Mouse (Mus musculus) bone marrow, adult 2 months (tissue): ENCODE data around the gene Defb21. TPM values are rescaled to one million over a fixed set of nuclear protein-coding genes. Genes with fewer than 3 reads are reported as not detected.
A peak's percentile ranks its signal among the peaks of the same experiment; 100 is the strongest.

ENCODE experiments used
- H3K27ac ChIP-seq: fragments of 200-500 bp; 2 replicates; pipeline ENCODE4 v1.5.1; 2012; ENCODE audit warnings: low read depth, mild to moderate bottlenecking, control low read depth, inconsistent platforms, low read length; ENCODE audit not compliant: control insufficient read depth, poor library complexity, insufficient read depth
- H3K4me1 ChIP-seq: fragments of 200-500 bp; 2 replicates; pipeline ENCODE4 v1.6.1; 2011; ENCODE audit warnings: low read length; ENCODE audit not compliant: control insufficient read depth, insufficient read depth
- H3K4me3 ChIP-seq: fragments of 200-500 bp; replicated peaks from 2 replicates; pipeline ENCODE3; 2011; ENCODE audit warnings: mild to moderate bottlenecking, low read depth, low read length, control low read depth; ENCODE audit not compliant: control insufficient read depth
- CTCF ChIP-seq: fragments of 200-500 bp; IDR thresholded peaks from 2 replicates; pipeline ENCODE4 v1.5.1; 2011; ENCODE audit warnings: low read length, control low read depth; ENCODE audit not compliant: control insufficient read depth, insufficient read depth
- POLR2A ChIP-seq: fragments of 200-500 bp; IDR thresholded peaks from 2 replicates; pipeline ENCODE4 v1.6.1; 2011; ENCODE audit warnings: low read depth, mild to moderate bottlenecking, control low read depth, low read length, borderline replicate concordance; ENCODE audit not compliant: control insufficient read depth
- WGBS: fragments of 180-500 bp; shearing (Covaris S2); methylation state at CpG from one replicate; pipeline ENCODE4 v1.1.7; 2018; 5-methylcytosine and 5-hydroxymethylcytosine counted together
- polyA plus RNA-seq: library from polyadenylated mRNA; stranded (reverse); fragments of >200 nt; gene quantifications from 2 replicates; pipeline ENCODE4 v1.2.4, GENCODE M21; 2011; ENCODE audit warnings: low replicate concordance; ENCODE audit not compliant: missing spikeins, insufficient read depth, insufficient read length

The Defb21 gene
- polyA plus RNA-seq, 1 experiment, result not detected

DNA sequence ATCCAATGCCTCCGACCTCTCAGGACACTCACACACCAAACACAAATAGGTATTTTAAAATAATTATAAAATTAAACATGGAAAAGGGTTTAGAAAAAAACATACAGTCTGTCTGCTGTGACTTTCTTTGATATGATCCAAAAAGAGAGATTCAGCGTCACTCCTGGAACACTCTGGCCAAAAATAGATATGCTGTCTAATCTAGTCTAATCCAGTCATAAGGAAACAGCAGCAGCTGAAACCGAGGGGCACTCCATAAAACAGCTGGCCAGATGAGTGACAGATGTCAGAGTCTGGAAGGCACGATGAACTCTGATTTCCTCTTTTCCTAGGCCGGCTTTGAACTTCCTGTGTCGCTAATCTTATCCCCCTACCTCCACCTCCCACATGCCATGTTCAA lies 43.9 kb downstream of the Defb21 start:
- Histone ChIP-seq H3K4me1 (no peaks in the 10 kb centered on the region; the same call in 1 of the 2 replicates), H3K4me3 (no peak overlapping the region), H3K27ac (no peak overlapping the region)
- no peak for TF ChIP-seq POLR2A
- TF ChIP-seq CTCF, result no peak
- WGBS, result 30% methylated on average over 6 of the region's 6 CpGs

DNA sequence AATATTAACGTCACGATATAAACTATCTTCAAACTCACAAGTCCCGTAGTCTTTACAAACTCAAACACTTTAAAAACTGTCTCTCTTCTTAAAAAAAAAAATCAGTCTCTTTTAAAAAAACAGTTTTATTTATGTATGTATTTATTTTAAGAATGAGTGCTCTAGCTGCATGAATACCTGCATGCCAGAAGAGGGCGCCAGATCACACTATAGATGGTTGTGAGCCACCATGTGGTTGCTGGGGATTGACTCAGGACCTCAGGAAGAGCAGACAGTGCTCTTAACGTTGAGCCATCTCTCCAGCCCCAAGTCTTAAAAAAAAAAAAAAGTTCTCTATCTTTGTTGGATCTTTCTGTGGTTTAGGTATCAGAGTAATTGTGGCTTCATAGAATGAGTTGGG lies 44.8 kb downstream of the Defb21 start:
- TF ChIP-seq CTCF, result peak; percentile 42; the same call in 1 of the 2 replicates
- no peak for TF ChIP-seq POLR2A

DNA sequence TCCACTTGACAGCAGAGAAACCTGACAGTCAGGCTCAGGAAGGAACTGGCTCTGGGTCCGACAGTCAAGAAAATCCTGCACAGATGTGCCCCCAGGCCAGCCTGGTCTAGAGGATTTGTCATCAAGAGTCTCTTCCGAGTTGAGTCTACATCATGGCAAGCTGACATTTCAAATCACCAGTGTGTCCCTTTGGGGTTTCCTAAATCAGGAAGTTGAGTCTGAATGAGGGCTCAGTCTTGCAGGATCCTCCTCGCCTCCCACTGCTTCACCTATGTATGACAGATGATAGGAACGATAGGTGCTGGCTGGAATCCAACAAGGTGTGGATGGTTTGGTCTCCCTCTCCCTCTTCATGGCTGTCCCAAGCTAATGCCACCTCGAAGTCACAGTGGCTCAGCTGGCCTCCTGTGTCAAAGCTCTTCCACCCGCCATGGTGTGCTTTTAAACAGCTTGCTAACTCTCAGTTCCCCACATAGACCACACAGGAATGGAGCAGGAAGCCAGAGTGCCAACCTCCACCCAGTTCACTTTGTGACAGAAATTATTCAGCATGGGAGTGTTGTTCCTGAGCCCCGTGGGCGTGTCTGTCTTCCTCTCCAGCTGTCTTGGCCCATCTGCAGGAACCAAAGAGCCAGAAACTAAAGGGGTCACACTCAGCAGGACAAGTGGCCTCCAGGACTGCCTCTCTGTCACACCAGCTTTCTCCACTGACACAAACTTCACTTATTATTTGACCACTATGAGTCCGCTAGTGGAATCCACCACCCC lies 48.0 kb downstream of the Defb21 start:
- 11% methylated on average over 9 of the region's 9 CpGs for WGBS
- Histone ChIP-seq H3K27ac (peak overlapping the region; percentile 67), H3K4me3 (no peak overlapping the region), H3K4me1 (no peaks in the 10 kb centered on the region; the same call in 1 of the 2 replicates)
- no peak for TF ChIP-seq POLR2A

More for the DNA sequence above, 44.8 kb downstream of the Defb21 start:
- H3K4me3 ChIP-seq, result no peak overlapping the region
- 65% methylated on average over 5 of the region's 5 CpGs for whole genome bisulfite sequencing
- no peak overlapping the region for H3K27ac ChIP-seq
- no peaks in the 10 kb centered on the region; the same call in 1 of the 2 replicates for H3K4me1 ChIP-seq

DNA sequence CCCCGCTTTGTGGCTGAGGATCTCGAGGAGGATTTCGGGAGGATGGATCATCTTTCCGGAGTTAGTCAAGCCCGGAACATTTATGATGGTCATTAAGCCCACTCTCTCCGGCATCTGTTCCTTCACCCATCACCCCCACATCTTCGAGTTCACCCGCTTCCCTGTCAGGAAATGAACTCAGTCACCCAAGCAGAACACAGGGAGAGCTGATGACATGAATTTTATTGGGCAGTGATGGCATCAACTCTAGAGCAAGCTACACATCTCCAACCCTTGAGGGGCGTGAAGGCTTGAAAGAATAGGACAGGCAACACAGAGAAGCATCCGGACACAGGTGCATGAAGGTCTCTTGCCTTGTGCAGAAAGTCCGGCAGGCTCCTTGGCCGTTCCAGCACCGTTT lies 49.6 kb downstream of the Defb21 start:
- no peak for TF ChIP-seq CTCF
- no peak for TF ChIP-seq POLR2A
- 61% methylated on average over 13 of the region's 13 CpGs for WGBS
- Histone ChIP-seq H3K27ac (no peak overlapping the region), H3K4me3 (no peak overlapping the region), H3K4me1 (no peaks in the 10 kb centered on the region; the same call in 1 of the 2 replicates)

DNA sequence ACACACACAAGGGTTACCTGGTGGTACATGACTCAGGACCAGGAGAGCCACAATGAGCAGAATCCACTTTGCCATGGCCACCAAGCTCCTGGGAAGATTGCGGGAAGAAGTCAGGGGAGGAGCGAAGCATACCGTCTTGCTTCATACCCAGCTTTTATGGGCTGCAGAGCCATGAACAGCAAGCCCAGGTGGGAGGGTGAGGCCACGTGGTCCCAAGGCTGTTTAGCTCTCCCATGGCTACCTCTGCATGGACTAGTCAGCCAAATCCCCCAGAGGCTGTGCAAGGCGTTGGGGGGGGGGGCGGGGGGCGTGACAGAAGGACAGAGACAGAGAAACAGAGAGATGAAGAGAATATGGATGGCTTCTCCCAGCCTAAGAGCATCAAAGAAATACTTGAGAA lies 50.4 kb downstream of the Defb21 start, which contains the start of gene Defb25:
Gene Defb25 (minus strand): TSS at position 101 of the 400 bp plus-strand sequence.
- Histone ChIP-seq H3K4me3 (no peak within 1 kb of the TSS), H3K27ac (no peak within 1 kb of the TSS), H3K4me1 (no peaks in the 10 kb centered on the region; the same call in 1 of the 2 replicates)
- WGBS, result 84% methylated on average over 7 of the region's 7 CpGs
- TF ChIP-seq POLR2A (no peak), CTCF (no peak)

Other genes starting within 250 kb of the Defb21 start
- gene Rbck1, start 240.1 kb upstream of the Defb21 start, polyA plus RNA-seq, result 66.2 and 111 TPM in 2 replicates
- 0.65 and 4.2 TPM in 2 replicates for gene Trib3, start 228.7 kb upstream of the Defb21 start, polyA plus RNA-seq
- not detected in 2 replicates for gene Nrsn2, start 196.1 kb upstream of the Defb21 start, polyA plus RNA-seq
- 4.8 and 6.3 TPM in 2 replicates for gene Sox12, start 174.7 kb upstream of the Defb21 start, polyA plus RNA-seq
- gene Zcchc3, start 157.7 kb upstream of the Defb21 start, polyA plus RNA-seq, result 5.6 and 6.2 TPM in 2 replicates
- 0.66 and 2.9 TPM in 2 replicates for gene 6820408C15Rik, start 157.2 kb upstream of the Defb21 start, polyA plus RNA-seq
- not detected in 2 replicates for gene Defb23, start 108.1 kb upstream of the Defb21 start, polyA plus RNA-seq
- gene Defb20, start 95.7 kb upstream of the Defb21 start, polyA plus RNA-seq, result not detected in 2 replicates
- gene Defb22, start 82.6 kb upstream of the Defb21 start, polyA plus RNA-seq, result not detected in 2 replicates
- gene Defb26, start 61.1 kb upstream of the Defb21 start, polyA plus RNA-seq, result not detected in 2 replicates
- not detected in 2 replicates for gene Defb28, start 54.5 kb upstream of the Defb21 start, polyA plus RNA-seq
- gene Defb29, start 32.6 kb upstream of the Defb21 start, polyA plus RNA-seq, result not detected in 2 replicates
- gene Gm17416, start 3.4 kb upstream of the Defb21 start, polyA plus RNA-seq, result not detected in 2 replicates
- gene Defb19, start 7.6 kb downstream of the Defb21 start, polyA plus RNA-seq, result not detected in 2 replicates
- not detected in 2 replicates for gene Defb45, start 26.7 kb downstream of the Defb21 start, polyA plus RNA-seq
- not detected in 2 replicates for gene Defb36, start 31.6 kb downstream of the Defb21 start, polyA plus RNA-seq
- gene Defb25, start 50.3 kb downstream of the Defb21 start, polyA plus RNA-seq, result not detected in 2 replicates
- gene Rem1, start 54.2 kb downstream of the Defb21 start, polyA plus RNA-seq, result not detected in 2 replicates
- gene H13, start 96.7 kb downstream of the Defb21 start, polyA plus RNA-seq, result 37.9 and 71.3 TPM in 2 replicates
- gene Mcts2, start 114.3 kb downstream of the Defb21 start, polyA plus RNA-seq, result 1.8 and 12.9 TPM in 2 replicates
- 4.2 and 15.9 TPM in 2 replicates for gene Id1, start 163.5 kb downstream of the Defb21 start, polyA plus RNA-seq
- gene Cox4i2, start 181.4 kb downstream of the Defb21 start, polyA plus RNA-seq, result 1.4 TPM in 1 of 2 replicates, not detected in the other